Mouse (Mus musculus) small intestine, adult 2 months (tissue): ENCODE measurements around the gene Snrpg. TPM values are rescaled to one million over a fixed set of nuclear protein-coding genes. Genes with fewer than 3 reads are reported as not detected.
A peak's percentile ranks its signal among the peaks of the same experiment; 100 is the strongest.

Source experiments
- H3K27ac ChIP-seq: fragments of 200-500 bp; 2 replicates; pipeline ENCODE4 v1.5.1; 2012; ENCODE audit warnings: low read depth, low read length, control low read depth, inconsistent platforms; ENCODE audit not compliant: insufficient read depth
- H3K27me3 ChIP-seq: fragments of 200-500 bp; 2 replicates; pipeline ENCODE4 v1.6.1; 2012; ENCODE audit warnings: mild to moderate bottlenecking, moderate library complexity, low read length, inconsistent platforms; ENCODE audit not compliant: control insufficient read depth, insufficient read depth
- H3K36me3 ChIP-seq: fragments of 200-500 bp; 2 replicates; pipeline ENCODE4 v1.6.1; 2012; ENCODE audit warnings: mild to moderate bottlenecking, low read length, control low read depth, inconsistent platforms; ENCODE audit not compliant: control insufficient read depth, insufficient read depth
- H3K4me1 ChIP-seq: fragments of 200-500 bp; 2 replicates; pipeline ENCODE4 v1.6.1; 2012; ENCODE audit warnings: low read length, inconsistent platforms, mixed read lengths; ENCODE audit not compliant: control insufficient read depth, insufficient read depth, insufficient read length
- H3K4me3 ChIP-seq: fragments of 200-500 bp; 2 replicates; pipeline ENCODE4 v1.5.1; 2012; ENCODE audit warnings: low read depth, mild to moderate bottlenecking, control low read depth, inconsistent platforms, low read length, moderate library complexity
- CTCF ChIP-seq: fragments of 200-500 bp; IDR thresholded peaks from 2 replicates; pipeline ENCODE4 v1.5.1; 2012; ENCODE audit warnings: low read depth, mild to moderate bottlenecking, control low read depth, inconsistent platforms, low read length, moderate library complexity, mixed read lengths; ENCODE audit not compliant: insufficient replicate concordance, insufficient read length; ENCODE audit errors: extremely low read depth
- POLR2A ChIP-seq: fragments of 200-500 bp; IDR thresholded peaks from 2 replicates; pipeline ENCODE4 v1.6.1; 2012; ENCODE audit warnings: low read depth, mild to moderate bottlenecking, control low read depth, inconsistent platforms, low read length, moderate library complexity
- WGBS: fragments of 180-500 bp; shearing (Covaris S2); methylation state at CpG from one replicate; pipeline ENCODE4 v1.1.7; 2018; 5-methylcytosine and 5-hydroxymethylcytosine counted together
- polyA plus RNA-seq: library from polyadenylated mRNA; depleted of rRNA; stranded (reverse); fragments of >200 nt; gene quantifications from 2 replicates; pipeline ENCODE4 v1.2.3, GENCODE M21; 2012

Snrpg gene
- polyA plus RNA-seq, 1 experiment = 15.3 TPM

GRCm38 (mm10) chr6:86356956-86357355 is 14.1 kb upstream of the Snrpg start:
- 74% methylated on average over 9 of the region's 9 CpGs for WGBS
- Histone ChIP-seq H3K27ac (no peak overlapping the region), H3K36me3 (no peaks in the 10 kb centered on the region)

GRCm38 (mm10) chr6:86360691-86361090 is 10.4 kb upstream of the Snrpg start:
- Histone ChIP-seq H3K27ac (no peak overlapping the region), H3K4me3 (no peak overlapping the region), H3K4me1 (peaks cover 4% of the 10 kb centered on the region; the same call in 1 of the 2 replicates), H3K27me3 (no peaks in the 10 kb centered on the region), H3K36me3 (no peaks in the 10 kb centered on the region)
- TF ChIP-seq POLR2A = no peak
- no peak for TF ChIP-seq CTCF
- 29% methylated on average over 7 of the region's 7 CpGs for WGBS

More at GRCm38 (mm10) chr6:86356956-86357355, 14.1 kb upstream of the Snrpg start:
- TF ChIP-seq POLR2A = no peak
- TF ChIP-seq CTCF = no peak
- Histone ChIP-seq H3K4me1 (peaks cover 4% of the 10 kb centered on the region; the same call in 1 of the 2 replicates), H3K27me3 (no peaks in the 10 kb centered on the region), H3K4me3 (no peak overlapping the region)

DNA sequence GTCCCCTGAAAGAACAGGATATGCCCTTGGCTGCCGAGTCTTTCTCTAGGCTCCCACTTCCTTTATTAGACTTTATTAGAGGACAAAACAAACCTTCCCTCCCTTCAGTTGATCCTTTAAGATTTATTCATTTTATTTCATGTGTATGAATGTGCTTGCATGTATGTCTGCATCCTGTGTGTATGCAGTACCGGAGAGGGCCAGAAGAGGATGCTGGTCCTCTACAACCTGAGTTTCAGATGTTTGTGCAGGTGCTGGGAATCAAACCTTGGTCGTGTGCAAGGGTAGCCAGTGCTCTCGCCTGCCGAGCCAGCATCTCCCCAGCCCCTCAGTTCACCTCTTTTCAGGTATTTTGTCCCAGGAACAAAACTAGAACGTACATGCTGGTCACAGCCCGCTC is 9.7 kb upstream of the Snrpg start:
- 88% methylated on average over 7 of the region's 7 CpGs for WGBS
- no peak overlapping the region for H3K27ac ChIP-seq
- no peak overlapping the region for H3K4me3 ChIP-seq
- TF ChIP-seq CTCF = no peak
- no peak for TF ChIP-seq POLR2A
- no peaks in the 10 kb centered on the region for H3K36me3 ChIP-seq
- H3K27me3 ChIP-seq = no peaks in the 10 kb centered on the region
- peaks cover 4% of the 10 kb centered on the region; the same call in 1 of the 2 replicates for H3K4me1 ChIP-seq

- Histone ChIP-seq H3K27ac (no peak overlapping the region), H3K36me3 (no peaks in the 10 kb centered on the region), H3K27me3 (no peaks in the 10 kb centered on the region), H3K4me3 (peak overlapping the region; percentile 43), H3K4me1 (peaks cover 8% of the 10 kb centered on the region; the same call in 1 of the 2 replicates)
- TF ChIP-seq CTCF (peak; percentile 46; the same call in 1 of the 2 replicates), POLR2A (no peak)
- WGBS = under 1% methylated on average over 17 of the region's 17 CpGs
These were observed 6.5 kb upstream of the Snrpg start for GRCm38 (mm10) chr6:86364442-86365141.

GRCm38 (mm10) chr6:86365371-86366124 is 5.6 kb upstream of the Snrpg start, which contains the start of gene Fam136a:
TSS of gene Fam136a (plus strand) at chr6:86365646.
- Histone ChIP-seq H3K4me3 (peak within 1 kb of the TSS; percentile 73), H3K36me3 (no peaks in the 10 kb centered on the region), H3K27me3 (no peaks in the 10 kb centered on the region), H3K27ac (peak within 1 kb of the TSS; percentile 87), H3K4me1 (peaks cover 10% of the 10 kb centered on the region)
- under 1% methylated on average over 76 of the region's 76 CpGs for whole genome bisulfite sequencing
- TF ChIP-seq CTCF (peak; percentile 91), POLR2A (peak; percentile 8)

DNA sequence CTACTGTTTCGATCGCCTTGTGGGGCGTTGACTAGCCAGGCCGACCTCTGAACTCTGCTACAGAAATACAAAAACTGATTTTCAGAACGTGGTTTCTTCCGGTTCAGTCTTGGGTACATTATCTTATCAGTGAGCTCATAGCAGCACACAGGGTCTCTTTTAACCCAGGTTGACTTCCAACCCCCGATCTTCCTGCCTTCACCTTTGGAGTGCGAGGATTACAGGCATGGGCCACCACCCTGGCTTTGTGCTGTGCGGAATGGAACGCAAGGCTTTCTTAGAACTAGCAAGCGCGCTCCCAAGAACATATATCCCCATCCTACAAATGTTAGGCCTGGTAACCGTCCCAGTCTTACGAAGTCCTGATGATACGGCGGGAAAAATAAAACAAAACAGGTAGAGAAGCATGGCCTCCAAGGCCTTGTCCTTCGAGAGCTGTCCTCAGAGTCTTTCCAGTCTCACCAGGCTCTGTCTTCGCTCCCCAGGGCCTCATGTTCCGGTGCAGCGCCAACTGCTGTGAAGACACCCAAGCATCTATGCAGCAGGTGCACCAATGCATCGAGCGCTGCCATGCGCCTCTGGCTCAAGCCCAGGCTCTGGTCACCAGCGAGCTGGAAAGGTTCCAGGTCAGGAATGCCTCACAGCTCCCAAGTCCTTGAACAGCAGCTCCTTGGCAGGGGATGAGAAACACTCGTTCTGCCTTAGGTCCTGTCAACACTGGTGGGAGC is 4.8 kb upstream of the Snrpg start:
- TF ChIP-seq POLR2A = no peak
- TF ChIP-seq CTCF = no peak
- peak overlapping the region; percentile 73 for H3K4me3 ChIP-seq
- H3K27me3 ChIP-seq = no peaks in the 10 kb centered on the region
- WGBS = 15% methylated on average over 25 of the region's 25 CpGs
- H3K4me1 ChIP-seq = peaks cover 9% of the 10 kb centered on the region
- no peaks in the 10 kb centered on the region for H3K36me3 ChIP-seq
- H3K27ac ChIP-seq = peak overlapping the region; percentile 87
